Mouse (Mus musculus) megakaryocyte-erythroid progenitor cell, adult 5-6 weeks (primary cell): ENCODE results near the gene Snapc2. TPM values are rescaled to one million over a fixed set of nuclear protein-coding genes. Genes with fewer than 3 reads are reported as not detected.

Source experiments
- ATAC-seq: replicated peaks from 2 replicates; pipeline ENCODE4 v1.8.0; 2016; ENCODE audit warnings: mild to moderate bottlenecking, inconsistent platforms; ENCODE audit not compliant: severe bottlenecking, poor library complexity, low FRiP score, low TSS enrichment
- total RNA-seq, 2 experiments: library from RNA; stranded (forward) in 1 of 2; stranded (reverse) in 1 of 2; fragments of 200-1000, 215-1000 nt in 1 of 2; fragments of >200 nt in 1 of 2; fragmentation: Nextera tagmentation in 1 of 2; gene quantifications; 2 replicates each; pipeline ENCODE4 v1.2.3; 2014 to 2017

Snapc2 gene
- total RNA-seq, 2 experiments from 2014 or later: 15.4 to 19.6 TPM

DNA sequence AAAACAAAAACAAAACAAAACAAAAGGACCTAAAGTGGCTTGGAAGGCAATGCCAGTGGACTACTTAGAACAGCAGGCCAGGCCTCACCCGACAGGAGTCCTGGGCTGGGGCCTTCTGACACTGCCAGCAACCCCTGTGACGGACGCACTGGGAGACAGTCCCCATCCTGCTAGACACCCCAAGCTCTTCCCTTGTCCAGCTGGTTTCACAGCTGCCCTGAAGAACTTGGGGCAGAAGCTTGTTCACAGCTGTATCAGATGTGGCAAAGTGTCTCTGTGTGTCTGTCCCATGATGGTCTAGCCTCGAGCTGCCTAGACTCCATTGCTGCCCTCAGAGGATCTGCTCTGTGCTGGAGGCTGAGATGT is 6.9 kb downstream of the Snapc2 start:
- ATAC-seq: no peak

DNA sequence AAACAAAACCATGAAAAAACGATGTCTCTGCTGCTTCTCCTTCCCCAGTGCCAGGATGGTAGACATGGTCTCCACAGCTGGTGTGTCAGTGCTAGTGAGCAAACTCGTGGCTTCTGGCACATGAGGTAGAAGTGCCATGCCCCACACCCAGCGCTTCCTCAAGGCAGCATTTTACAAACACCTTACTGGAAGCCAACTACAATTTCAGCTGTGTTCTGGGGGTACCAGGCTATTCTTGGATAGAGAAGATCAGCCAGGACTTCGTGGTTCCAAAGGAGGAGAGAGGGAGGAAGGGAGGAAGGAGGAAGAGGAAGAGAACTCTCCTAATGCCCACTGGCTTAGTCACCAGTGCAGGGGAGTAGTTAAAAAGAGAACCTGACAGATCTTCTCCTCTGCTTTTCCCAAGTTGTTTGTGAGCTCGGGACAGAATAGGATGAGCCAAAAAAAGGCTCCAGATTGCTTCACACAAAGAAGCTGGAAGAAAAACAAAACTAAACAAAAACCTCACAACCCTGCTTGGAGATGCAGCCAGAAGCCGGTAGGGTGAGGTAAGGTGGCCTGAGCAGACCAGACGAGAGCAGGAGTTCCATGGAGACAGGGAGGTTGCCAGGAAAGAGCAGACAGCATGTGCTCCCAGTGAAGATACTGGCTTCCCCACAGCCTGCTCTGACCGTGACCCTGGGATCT is 10.4 kb downstream of the Snapc2 start:
- no peak for ATAC-seq

GRCm38 (mm10) chr8:4265160-4265914 is 12.5 kb downstream of the Snapc2 start:
- no peak for ATAC-seq

DNA sequence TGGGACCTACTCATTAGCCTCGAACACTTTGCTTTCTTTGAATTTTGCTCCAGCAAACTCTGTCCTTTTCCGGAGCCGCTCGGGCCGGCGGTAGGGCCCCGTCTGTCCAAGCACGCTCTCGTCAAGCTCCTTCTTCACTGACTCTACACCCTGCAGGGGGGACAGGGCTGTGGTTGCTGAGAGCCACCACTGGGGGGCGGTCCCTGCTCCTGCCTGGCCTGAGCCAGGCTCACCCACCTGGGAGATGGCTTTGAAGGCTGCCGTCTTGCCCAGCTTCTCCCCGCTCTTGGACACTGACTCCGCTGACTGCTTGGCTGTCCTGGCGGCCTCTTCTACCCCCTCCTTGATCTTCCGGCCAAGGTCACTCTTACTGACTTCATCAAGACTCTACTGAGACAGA is 14.7 kb downstream of the Snapc2 start:
- peak; percentile 85 for ATAC-seq

DNA sequence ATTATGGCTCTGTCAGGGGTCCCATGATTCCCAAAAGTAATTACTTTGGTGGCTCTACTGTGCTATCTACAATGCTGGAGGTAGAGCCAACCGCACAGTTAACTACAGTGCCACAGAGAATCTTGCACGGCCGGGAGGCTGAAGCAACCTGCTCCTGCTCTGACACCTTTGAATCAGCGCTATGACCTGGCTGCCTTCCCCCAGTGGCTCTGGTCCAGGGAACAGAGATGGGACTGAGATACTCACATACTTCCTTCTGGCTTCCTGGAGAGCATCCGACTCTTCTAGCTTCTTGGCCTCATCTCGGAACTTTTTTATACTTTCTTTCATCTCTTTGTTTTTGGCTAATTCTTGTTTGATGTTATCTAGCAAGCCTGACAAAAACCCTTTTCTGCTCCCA is 16.7 kb downstream of the Snapc2 start:
- ATAC-seq: no peak

GRCm38 (mm10) chr8:4275275-4276110 is 22.6 kb downstream of the Snapc2 start, which contains the start of gene Timm44:
Gene Timm44 (minus strand): TSS chr8:4275913.
- peak; percentile 97 for ATAC-seq

DNA sequence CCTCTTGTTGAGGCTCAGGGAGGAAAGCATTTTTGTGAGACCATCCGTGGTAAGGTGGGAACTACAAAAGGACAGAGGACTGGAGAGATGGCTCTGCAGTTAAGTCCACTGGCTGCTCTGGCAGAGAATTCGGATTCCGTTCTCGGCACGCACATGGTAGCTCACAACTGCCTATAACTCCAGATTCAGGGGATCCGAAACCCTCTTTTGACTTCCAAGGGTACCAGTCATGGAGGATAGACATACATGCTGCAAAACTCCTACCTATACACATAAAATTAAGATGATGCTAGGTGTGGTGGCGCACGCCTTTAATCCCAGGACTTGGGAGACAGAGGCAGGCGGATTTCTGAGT is 23.2 kb downstream of the Snapc2 start:
- no peak for ATAC-seq

GRCm38 (mm10) chr8:4292738-4293137 is 39.9 kb downstream of the Snapc2 start:
- ATAC-seq: no peak

DNA sequence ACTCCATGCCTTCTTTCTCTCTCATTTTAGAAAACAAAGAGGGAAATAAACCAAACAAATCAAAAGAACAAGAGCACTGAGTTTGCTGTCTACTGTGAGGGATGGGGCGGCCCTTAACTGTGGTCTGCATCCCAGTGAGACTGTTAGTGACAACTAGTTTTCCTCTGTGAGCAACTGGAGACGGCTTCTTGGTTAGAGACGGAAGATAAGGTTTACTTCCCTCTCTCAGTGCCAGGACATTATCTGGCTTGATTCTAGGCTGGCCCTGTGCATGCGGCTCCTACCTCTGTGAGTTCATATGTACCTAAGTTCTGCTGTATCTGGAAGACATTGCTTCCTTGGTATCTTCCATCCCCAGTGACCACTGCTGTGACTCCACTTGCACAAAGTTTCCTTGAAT is 44.9 kb downstream of the Snapc2 start:
- ATAC-seq: peak; percentile 58

DNA sequence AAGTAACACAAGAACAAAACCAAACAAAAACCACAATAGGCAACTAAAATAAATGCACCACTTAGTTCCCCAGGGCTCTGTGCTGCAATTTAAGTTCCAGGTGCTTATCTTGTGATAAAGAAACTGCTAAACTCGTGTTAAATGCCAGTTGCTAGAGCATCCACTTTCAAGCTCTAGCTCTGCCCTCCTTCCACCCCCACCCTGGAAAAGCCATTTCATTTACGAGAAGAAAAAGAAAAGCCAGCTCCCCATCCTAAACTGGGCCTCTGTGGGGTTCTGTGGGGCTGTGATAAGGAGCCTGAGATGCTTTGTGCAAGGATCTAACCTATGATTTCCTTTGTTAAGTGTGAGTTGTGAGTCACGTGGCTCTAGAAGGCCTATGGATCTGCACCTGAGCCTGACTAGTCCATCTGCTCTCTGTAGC is 51.3 kb downstream of the Snapc2 start:
- ATAC-seq: peak; percentile 96

Other genes starting within 250 kb of the Snapc2 start
- gene Cd209f, start 147.2 kb upstream of the Snapc2 start, total RNA-seq (2014; fragmentation: Nextera tagmentation): not detected in 2 replicates
- gene Cd209f, start 147.2 kb upstream of the Snapc2 start, total RNA-seq (2017): not detected in 2 replicates
- gene Cd209g, start 119.0 kb upstream of the Snapc2 start, total RNA-seq (2014; fragmentation: Nextera tagmentation): not detected in 2 replicates
- not detected in 2 replicates for gene Cd209g, start 119.0 kb upstream of the Snapc2 start, total RNA-seq (2017)
- gene Evi5l, start 86.5 kb upstream of the Snapc2 start, total RNA-seq (2014; fragmentation: Nextera tagmentation): 5.0 and 9.1 TPM in 2 replicates
- 7.4 and 9.7 TPM in 2 replicates for gene Evi5l, start 86.5 kb upstream of the Snapc2 start, total RNA-seq (2017)
- 0.30 TPM in 1 of 2 replicates, not detected in the other for gene Prr36, start 35.6 kb upstream of the Snapc2 start, total RNA-seq (2014; fragmentation: Nextera tagmentation)
- gene Prr36, start 35.6 kb upstream of the Snapc2 start, total RNA-seq (2017): not detected in 2 replicates
- not detected in 2 replicates for gene Lrrc8e, start 26.3 kb upstream of the Snapc2 start, total RNA-seq (2014; fragmentation: Nextera tagmentation)
- gene Lrrc8e, start 26.3 kb upstream of the Snapc2 start, total RNA-seq (2017): not detected in 2 replicates
- 45.9 and 54.5 TPM in 2 replicates for gene Map2k7, start 14.3 kb upstream of the Snapc2 start, total RNA-seq (2014; fragmentation: Nextera tagmentation)
- 28.6 and 36.7 TPM in 2 replicates for gene Map2k7, start 14.3 kb upstream of the Snapc2 start, total RNA-seq (2017)
- gene Gm49320, start 14.2 kb upstream of the Snapc2 start, total RNA-seq (2014; fragmentation: Nextera tagmentation): 0.90 TPM in 1 of 2 replicates, not detected in the other
- 0.75 TPM in 1 of 2 replicates, not detected in the other for gene Gm49320, start 14.2 kb upstream of the Snapc2 start, total RNA-seq (2017)
- gene Tgfbr3l, start 4.9 kb upstream of the Snapc2 start, total RNA-seq (2014; fragmentation: Nextera tagmentation): 9.2 and 16.7 TPM in 2 replicates
- gene Tgfbr3l, start 4.9 kb upstream of the Snapc2 start, total RNA-seq (2017): 0.61 and 4.1 TPM in 2 replicates
- gene Ctxn1, start 6.2 kb downstream of the Snapc2 start, total RNA-seq (2014; fragmentation: Nextera tagmentation): 0.63 TPM in 1 of 2 replicates, not detected in the other
- not detected in 2 replicates for gene Ctxn1, start 6.2 kb downstream of the Snapc2 start, total RNA-seq (2017)
- 72.7 and 139 TPM in 2 replicates for gene Timm44, start 22.8 kb downstream of the Snapc2 start, total RNA-seq (2014; fragmentation: Nextera tagmentation)
- 155 and 191 TPM in 2 replicates for gene Timm44, start 22.8 kb downstream of the Snapc2 start, total RNA-seq (2017)
- 20.6 and 28.7 TPM in 2 replicates for gene Ccl25, start 72.1 kb downstream of the Snapc2 start, total RNA-seq (2014; fragmentation: Nextera tagmentation)
- 16.7 and 17.1 TPM in 2 replicates for gene Ccl25, start 72.1 kb downstream of the Snapc2 start, total RNA-seq (2017)
- 128 and 161 TPM in 2 replicates for gene Elavl1, start 72.3 kb downstream of the Snapc2 start, total RNA-seq (2014; fragmentation: Nextera tagmentation)
- gene Elavl1, start 72.3 kb downstream of the Snapc2 start, total RNA-seq (2017): 87.6 and 121 TPM in 2 replicates
- 3.2 and 18.5 TPM in 2 replicates for gene Cers4, start 239.9 kb downstream of the Snapc2 start, total RNA-seq (2014; fragmentation: Nextera tagmentation)
- gene Cers4, start 239.9 kb downstream of the Snapc2 start, total RNA-seq (2017): 2.8 and 3.2 TPM in 2 replicates